Mouse (Mus musculus) liver, adult (tissue): ENCODE results near the gene Dcst2.

ENCODE experiments used
- GATA4 ChIP-seq: IDR thresholded peaks from 2 replicates; pipeline ENCODE4 v1.6.1; 2014; ENCODE audit warnings: mild to moderate bottlenecking, low read length; ENCODE audit not compliant: insufficient replicate concordance

Dcst2 gene

GRCm38 (mm10) chr3:89387632-89388031 is 25.9 kb downstream of the Dcst2 start:
- no peak for TF ChIP-seq GATA4

GRCm38 (mm10) chr3:89388134-89388881 is 26.5 kb downstream of the Dcst2 start:
- TF ChIP-seq GATA4: no peak

GRCm38 (mm10) chr3:89388901-89389740 is 27.3 kb downstream of the Dcst2 start:
- TF ChIP-seq GATA4: no peak

GRCm38 (mm10) chr3:89390111-89390515 is 28.3 kb downstream of the Dcst2 start:
- no peak for TF ChIP-seq GATA4

- TF ChIP-seq GATA4: no peak
Observed at GRCm38 (mm10) chr3:89390699-89391662, 29.2 kb downstream of the Dcst2 start.

- no peak for TF ChIP-seq GATA4
Observed at GRCm38 (mm10) chr3:89391663-89392511, 30.1 kb downstream of the Dcst2 start.

GRCm38 (mm10) chr3:89392871-89393311 is 31.1 kb downstream of the Dcst2 start:
- no peak for TF ChIP-seq GATA4

GRCm38 (mm10) chr3:89393605-89394004 is 31.8 kb downstream of the Dcst2 start:
- peak; percentile 58; the same call in 1 of the 2 replicates for TF ChIP-seq GATA4

GRCm38 (mm10) chr3:89394006-89394893 is 32.5 kb downstream of the Dcst2 start, which contains the start of gene Zbtb7b:
Zbtb7b (minus strand) TSS chr3:89394776.
- TF ChIP-seq GATA4: no peak

GRCm38 (mm10) chr3:89394894-89395256 is 33.1 kb downstream of the Dcst2 start:
- TF ChIP-seq GATA4: peak; percentile 62; the same call in 1 of the 2 replicates

GRCm38 (mm10) chr3:89395419-89395805 is 33.6 kb downstream of the Dcst2 start:
- no peak for TF ChIP-seq GATA4

- TF ChIP-seq GATA4: no peak; the same call in 1 of the 2 replicates
Observed at GRCm38 (mm10) chr3:89395806-89396653, 34.3 kb downstream of the Dcst2 start.
